Mouse (Mus musculus): ENCODE data around the gene Kctd7.

Gene Kctd7

DNA sequence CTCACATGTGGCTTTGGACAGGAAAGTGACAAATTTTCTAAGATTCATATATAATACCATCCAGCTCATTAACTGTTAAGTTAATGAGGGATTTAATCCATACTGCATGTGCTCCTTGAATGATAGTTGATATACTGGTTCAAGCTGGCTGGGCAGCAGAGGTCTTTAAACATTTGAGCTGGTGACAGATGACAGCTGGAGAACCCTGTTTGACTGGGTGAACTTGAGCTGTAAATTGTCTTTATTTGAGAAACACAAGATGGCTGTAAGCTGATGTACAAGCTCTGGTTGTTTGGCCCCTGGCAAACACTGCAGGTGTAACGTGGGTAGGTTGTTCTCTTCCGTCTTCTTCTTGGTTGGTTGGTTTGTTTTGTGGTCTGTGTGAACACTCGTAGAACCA lies 49.1 kb downstream of the Kctd7 start:
- DNase-seq: no peak

- no peak for DNase-seq
Observed at GRCm38 (mm10) chr5:130196307-130196706, 51.6 kb downstream of the Kctd7 start.

- no peak for DNase-seq
Observed at GRCm38 (mm10) chr5:130197454-130197853, 52.8 kb downstream of the Kctd7 start.

DNA sequence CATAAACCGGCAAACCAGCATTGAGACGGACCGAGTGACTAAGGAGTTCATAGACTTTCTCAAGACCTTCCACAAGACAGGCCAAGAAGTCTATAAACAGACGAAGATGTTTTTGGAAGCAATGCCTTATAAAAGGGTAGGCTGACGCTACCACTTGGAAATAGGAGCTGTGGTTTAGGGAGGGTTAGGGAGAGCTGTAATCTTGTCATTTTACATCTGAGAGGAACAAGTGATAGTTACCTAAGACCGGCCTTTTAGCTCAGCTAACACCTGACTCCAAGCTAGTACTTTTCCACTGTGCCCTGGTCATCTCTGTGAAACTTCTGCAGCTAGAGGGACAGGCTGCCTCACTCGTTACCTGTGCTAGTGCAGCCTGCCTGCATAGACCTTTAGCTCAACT lies 53.3 kb downstream of the Kctd7 start:
- DNase-seq: no peak

- no peak for DNase-seq
Observed at GRCm38 (mm10) chr5:130200233-130201029, 55.8 kb downstream of the Kctd7 start.

DNA sequence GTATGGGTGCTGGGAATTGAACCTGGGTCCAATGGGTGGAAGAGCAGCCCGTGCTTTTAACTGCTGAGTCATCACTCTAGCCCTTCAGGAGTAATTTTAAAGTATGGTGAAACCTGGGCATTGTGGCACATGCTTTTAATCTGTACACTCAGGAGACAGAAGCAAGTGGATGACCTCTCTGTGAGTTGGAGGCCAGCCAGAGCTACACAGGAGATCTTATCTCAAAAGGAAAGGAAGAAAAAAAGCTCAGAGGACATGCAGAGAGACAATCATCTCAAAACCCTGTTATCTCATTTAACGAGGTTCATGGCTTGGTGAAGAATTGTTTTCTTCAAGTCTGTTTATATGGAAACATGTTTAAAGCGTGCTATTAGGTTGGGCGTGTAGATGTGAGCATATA lies 59.3 kb downstream of the Kctd7 start:
- DNase-seq: no peak

GRCm38 (mm10) chr5:130204560-130204959 lies 59.9 kb downstream of the Kctd7 start:
- DNase-seq: no peak
